Mouse (Mus musculus): ENCODE data around the gene Fgr. TPM values are rescaled to one million over a fixed set of nuclear protein-coding genes. Genes with fewer than 3 reads are reported as not detected.

The Fgr gene
- polyA plus RNA-seq, 1 experiment from 2014 or later = 0.44 TPM

- WGBS = 2% methylated on average over 12 of the region's 18 CpGs
- Histone ChIP-seq H3K36me3 (ENCODE audit: insufficient read depth, low read length) (0 out of 2 replicates have a peak, but pooled peaks cover 3% of the 10 kb centered on the region), H3K9me3 (ENCODE audit: low read length) (no peaks in the 10 kb centered on the region), H3K4me1 (ENCODE audit: insufficient read depth, low read length) (peaks cover 63% of the 10 kb centered on the region), H3K27me3 (ENCODE audit: insufficient read depth, low read length) (peaks cover 12% of the 10 kb centered on the region), H3K4me2 (replicated peaks; ENCODE audit: low read depth, low read length) (peak overlapping the region; percentile 82), H3K4me3 (ENCODE audit: low read length) (peak overlapping the region; percentile 96), H3K9ac (replicated peaks; ENCODE audit: low read length) (peak overlapping the region; percentile 99), H3K27ac (ENCODE audit: low read length) (peak overlapping the region; percentile 97)
- ATAC-seq (ENCODE audit: low FRiP score, low TSS enrichment) = peak; percentile 70
Measured at GRCm38 (mm10) chr4:133013266-133013891, 39.5 kb downstream of the Fgr start.

- ATAC-seq (ENCODE audit: low FRiP score, low TSS enrichment) = no peak
- Histone ChIP-seq H3K4me2 (replicated peaks; ENCODE audit: low read depth, low read length) (peak overlapping the region; percentile 82), H3K4me1 (ENCODE audit: insufficient read depth, low read length) (peaks cover 67% of the 10 kb centered on the region), H3K4me3 (ENCODE audit: low read length) (peak overlapping the region; percentile 96), H3K27ac (ENCODE audit: low read length) (peak overlapping the region; percentile 97), H3K9ac (replicated peaks; ENCODE audit: low read length) (peak overlapping the region; percentile 99), H3K9me3 (ENCODE audit: low read length) (no peaks in the 10 kb centered on the region), H3K36me3 (ENCODE audit: insufficient read depth, low read length) (0 out of 2 replicates have a peak, but pooled peaks cover 4% of the 10 kb centered on the region), H3K27me3 (ENCODE audit: insufficient read depth, low read length) (peaks cover 12% of the 10 kb centered on the region)
- 23% methylated on average over 5 of the region's 5 CpGs for WGBS
Measured at GRCm38 (mm10) chr4:133014088-133014487, 40.2 kb downstream of the Fgr start.

GRCm38 (mm10) chr4:133014896-133015709, 41.2 kb downstream of the Fgr start:
- Histone ChIP-seq H3K4me3 (ENCODE audit: low read length) (no peak overlapping the region), H3K36me3 (ENCODE audit: insufficient read depth, low read length) (0 out of 2 replicates have a peak, but pooled peaks cover 4% of the 10 kb centered on the region), H3K27me3 (ENCODE audit: insufficient read depth, low read length) (peaks cover 7% of the 10 kb centered on the region), H3K9ac (replicated peaks; ENCODE audit: low read length) (no peak overlapping the region), H3K27ac (ENCODE audit: low read length) (peak overlapping the region; percentile 83), H3K4me2 (replicated peaks; ENCODE audit: low read depth, low read length) (0 out of 2 replicates have a peak overlapping the region, but pooled peaks have one; percentile 82), H3K4me1 (ENCODE audit: insufficient read depth, low read length) (peaks cover 78% of the 10 kb centered on the region), H3K9me3 (ENCODE audit: low read length) (no peaks in the 10 kb centered on the region)
- no peak for ATAC-seq (ENCODE audit: low FRiP score, low TSS enrichment)
- WGBS = 40% methylated on average over 10 of the region's 10 CpGs

- ATAC-seq (ENCODE audit: low FRiP score, low TSS enrichment) = no peak
- H3K4me2 ChIP-seq (replicated peaks; ENCODE audit: low read depth, low read length) = peak overlapping the region; percentile 29
- peak overlapping the region; percentile 55 for H3K9ac ChIP-seq (replicated peaks; ENCODE audit: low read length)
- 23% methylated on average over 9 of the region's 9 CpGs for WGBS
- H3K9me3 ChIP-seq (ENCODE audit: low read length) = no peaks in the 10 kb centered on the region
- peak overlapping the region; percentile 83 for H3K27ac ChIP-seq (ENCODE audit: low read length)
- H3K4me3 ChIP-seq (ENCODE audit: low read length) = 0 out of 2 replicates have a peak overlapping the region, but pooled peaks have one; percentile 7
- no peaks in the 10 kb centered on the region for H3K27me3 ChIP-seq (ENCODE audit: insufficient read depth, low read length)
- 0 out of 2 replicates have a peak, but pooled peaks cover 4% of the 10 kb centered on the region for H3K36me3 ChIP-seq (ENCODE audit: insufficient read depth, low read length)
- peaks cover 79% of the 10 kb centered on the region for H3K4me1 ChIP-seq (ENCODE audit: insufficient read depth, low read length)
Measured at GRCm38 (mm10) chr4:133015710-133016651, 42.1 kb downstream of the Fgr start.

- 24% methylated on average over 4 of the region's 4 CpGs for WGBS
- no peak for ATAC-seq (ENCODE audit: low FRiP score, low TSS enrichment)
- peak overlapping the region; percentile 55 for H3K9ac ChIP-seq (replicated peaks; ENCODE audit: low read length)
- peaks cover 87% of the 10 kb centered on the region for H3K4me1 ChIP-seq (ENCODE audit: insufficient read depth, low read length)
- no peaks in the 10 kb centered on the region for H3K27me3 ChIP-seq (ENCODE audit: insufficient read depth, low read length)
- H3K36me3 ChIP-seq (ENCODE audit: insufficient read depth, low read length) = 0 out of 2 replicates have a peak, but pooled peaks cover 4% of the 10 kb centered on the region
- H3K4me3 ChIP-seq (ENCODE audit: low read length) = 0 out of 2 replicates have a peak overlapping the region, but pooled peaks have one; percentile 7
- H3K27ac ChIP-seq (ENCODE audit: low read length) = peak overlapping the region; percentile 83
- no peaks in the 10 kb centered on the region for H3K9me3 ChIP-seq (ENCODE audit: low read length)
- peak overlapping the region; percentile 29; the same call in 1 of the 2 replicates for H3K4me2 ChIP-seq (replicated peaks; ENCODE audit: low read depth, low read length)
Measured at GRCm38 (mm10) chr4:133016677-133017415, 43.0 kb downstream of the Fgr start.

- peak overlapping the region; percentile 55; the same call in 1 of the 2 replicates for H3K9ac ChIP-seq (replicated peaks; ENCODE audit: low read length)
- 0 out of 2 replicates have a peak, but pooled peaks cover 4% of the 10 kb centered on the region for H3K36me3 ChIP-seq (ENCODE audit: insufficient read depth, low read length)
- WGBS = 49% methylated on average over 6 of the region's 6 CpGs
- no peaks in the 10 kb centered on the region for H3K9me3 ChIP-seq (ENCODE audit: low read length)
- H3K27ac ChIP-seq (ENCODE audit: low read length) = peak overlapping the region; percentile 83; the same call in 1 of the 2 replicates
- H3K4me2 ChIP-seq (replicated peaks; ENCODE audit: low read depth, low read length) = no peak overlapping the region
- H3K27me3 ChIP-seq (ENCODE audit: insufficient read depth, low read length) = no peaks in the 10 kb centered on the region
- no peak for ATAC-seq (ENCODE audit: low FRiP score, low TSS enrichment)
- peaks cover 96% of the 10 kb centered on the region for H3K4me1 ChIP-seq (ENCODE audit: insufficient read depth, low read length)
- H3K4me3 ChIP-seq (ENCODE audit: low read length) = no peak overlapping the region
Measured at GRCm38 (mm10) chr4:133017597-133018262, 43.8 kb downstream of the Fgr start.

GRCm38 (mm10) chr4:133018263-133018798, 44.4 kb downstream of the Fgr start:
- WGBS = 71% methylated on average over 3 of the region's 3 CpGs
- H3K9ac ChIP-seq (replicated peaks; ENCODE audit: low read length) = peak overlapping the region; percentile 55; the same call in 1 of the 2 replicates
- H3K4me1 ChIP-seq (ENCODE audit: insufficient read depth, low read length) = peaks cover 99% of the 10 kb centered on the region
- no peaks in the 10 kb centered on the region for H3K27me3 ChIP-seq (ENCODE audit: insufficient read depth, low read length)
- ATAC-seq (ENCODE audit: low FRiP score, low TSS enrichment) = no peak
- no peak overlapping the region for H3K4me2 ChIP-seq (replicated peaks; ENCODE audit: low read depth, low read length)
- H3K4me3 ChIP-seq (ENCODE audit: low read length) = no peak overlapping the region
- no peaks in the 10 kb centered on the region for H3K9me3 ChIP-seq (ENCODE audit: low read length)
- no peak overlapping the region for H3K27ac ChIP-seq (ENCODE audit: low read length)
- peaks cover 10% of the 10 kb centered on the region; the same call in 1 of the 2 replicates for H3K36me3 ChIP-seq (ENCODE audit: insufficient read depth, low read length)

- Histone ChIP-seq H3K9me3 (ENCODE audit: low read length) (no peaks in the 10 kb centered on the region), H3K4me1 (ENCODE audit: insufficient read depth, low read length) (peaks cover 99% of the 10 kb centered on the region), H3K27ac (ENCODE audit: low read length) (peak overlapping the region; percentile 81), H3K9ac (replicated peaks; ENCODE audit: low read length) (peak overlapping the region; percentile 28; the same call in 1 of the 2 replicates), H3K4me3 (ENCODE audit: low read length) (no peak overlapping the region), H3K4me2 (replicated peaks; ENCODE audit: low read depth, low read length) (peak overlapping the region; percentile 39), H3K36me3 (ENCODE audit: insufficient read depth, low read length) (peaks cover 10% of the 10 kb centered on the region; the same call in 1 of the 2 replicates), H3K27me3 (ENCODE audit: insufficient read depth, low read length) (no peaks in the 10 kb centered on the region)
- ATAC-seq (ENCODE audit: low FRiP score, low TSS enrichment) = peak; percentile 13; the same call in 1 of the 2 replicates
- 27% methylated on average over 4 of the region's 6 CpGs for WGBS
Measured at GRCm38 (mm10) chr4:133020721-133021120, 46.8 kb downstream of the Fgr start.
